ENCODE assay signal across 8 mouse cellular contexts in the genomic region with DNA sequence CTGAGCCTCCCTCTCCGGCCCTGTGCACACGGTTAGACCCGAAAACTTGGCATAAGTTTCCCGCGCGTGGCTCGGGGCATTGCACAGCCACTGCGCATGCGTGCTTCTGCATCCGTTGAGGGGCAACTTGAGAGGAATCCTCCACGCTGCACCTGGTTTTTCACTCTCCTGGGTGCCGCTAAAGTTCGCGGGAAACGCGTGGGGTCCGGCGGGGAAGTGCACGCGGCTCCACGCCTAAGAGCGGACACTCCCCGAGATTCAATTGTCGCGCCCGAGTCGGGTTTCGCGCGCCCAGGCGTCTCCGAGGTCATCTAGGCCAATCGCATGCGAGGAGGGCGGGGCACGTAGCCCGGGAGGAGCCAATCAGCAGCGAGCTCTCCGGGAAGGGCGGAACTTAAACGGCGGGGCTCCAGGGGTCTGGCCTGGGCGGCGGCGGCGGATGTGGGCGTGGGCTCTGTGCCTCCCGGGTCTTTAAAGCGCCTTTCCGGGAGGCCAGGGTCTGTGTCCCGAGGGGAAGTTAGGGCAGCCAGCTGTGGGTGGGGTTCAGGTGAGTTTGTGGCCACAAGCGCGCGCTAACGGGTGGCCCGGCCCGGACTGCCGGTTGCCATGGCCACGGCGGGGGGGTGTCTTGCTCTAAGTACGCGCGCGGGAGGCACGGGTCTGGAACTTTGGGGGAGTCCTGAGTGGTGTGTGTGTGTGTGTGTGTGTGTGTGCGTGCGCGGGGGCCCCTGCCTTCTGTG. TPM values are rescaled to one million over a fixed set of nuclear protein-coding genes. Genes with fewer than 3 reads are reported as not detected.
DNase-seq lines count a peak whose midpoint lies in the region; ATAC-seq lines count a peak whose summit lies in the region.

No protein-coding gene starts in this region.

- peaks cover 46% of the 10 kb centered on the region for H3K4me1 ChIP-seq in intestine, embryonic 14.5 days (replicated peaks; ENCODE audit: control insufficient read depth, insufficient read depth, low read length)

- peak; percentile 90 for ATAC-seq in intestine, embryonic 14.5 days (replicated peaks; ENCODE audit: low FRiP score, low TSS enrichment, low read depth)
- peak; percentile 89 for ATAC-seq in megakaryocyte-erythroid progenitor cell, adult 5-6 weeks (replicated peaks; ENCODE audit: low FRiP score, low TSS enrichment, poor library complexity, severe bottlenecking)

- intact Hi-C loops in left cerebral cortex, postnatal 14 days (cut with DNase I) = no loop called here

- peak overlapping the region; percentile 99 for H3K4me2 ChIP-seq in intestine, embryonic 14.5 days (ENCODE audit: low read length)

- peak; percentile 97 for DNase-seq in adrenal gland, adult 2 months
- DNase-seq in embryo, embryonic 11 days = peak; percentile 99
- DNase-seq in gastrocnemius, postnatal 25 days = peak; percentile 95
- peak; percentile 98 for DNase-seq in intestine, embryonic 14.5 days (ENCODE audit: low spot score)
- peak; percentile 92 to 94 for DNase-seq in left cerebral cortex, postnatal 14 days (ENCODE audit: low spot score in 2 of 2)
- peak; percentile 93 for DNase-seq in right cerebral cortex, postnatal 14 days
- peak; percentile 93 for DNase-seq in urinary bladder, postnatal 25 days (ENCODE audit: low spot score)

- peak overlapping the region; percentile 83 for H3K9ac ChIP-seq in intestine, embryonic 14.5 days (ENCODE audit: low read length)

- no peaks in the 10 kb centered on the region for H3K27me3 ChIP-seq in intestine, embryonic 14.5 days (replicated peaks; ENCODE audit: control insufficient read depth, insufficient read depth, low read length)

- peak overlapping the region; percentile 86 for H3K4me3 ChIP-seq in intestine, embryonic 14.5 days (ENCODE audit: low read depth, low read length)

- H3K27ac ChIP-seq in intestine, embryonic 14.5 days (ENCODE audit: low read depth) = peak overlapping the region; percentile 93

- under 1% methylated on average over 66 of the region's 68 CpGs for WGBS in intestine, embryonic 14.5 days

- H3K9me3 ChIP-seq in intestine, embryonic 14.5 days (ENCODE audit: control insufficient read depth, low read length) = no peaks in the 10 kb centered on the region

- peaks cover 36% of the 10 kb centered on the region for H3K36me3 ChIP-seq in intestine, embryonic 14.5 days (ENCODE audit: control insufficient read depth, insufficient read depth, low read length)

RNA-seq across cellular contexts. Expression of a gene that starts 0.9 kb away (rescaled TPM):
- 1 to 10 TPM; 3.1 to 3.5 TPM for total RNA-seq in adrenal gland, adult 2 months (2021)
- 2.7 and 3.0 TPM in 2 replicates for polyA plus RNA-seq in adrenal gland, adult 2 months (2012; rRNA removed)
- total RNA-seq in gastrocnemius, postnatal 25 days (2021) = 1 to 10 TPM; 2.6 to 2.7 TPM
- 122 and 123 TPM in 2 replicates for polyA plus RNA-seq in intestine, embryonic 14.5 days (2014; fragmentation: Nextera tagmentation; extraction: Ambion mirVana)
- total RNA-seq in left cerebral cortex, postnatal 14 days (2021) = 1 to 10 TPM; 2.1 to 2.8 TPM
- total RNA-seq in megakaryocyte-erythroid progenitor cell, adult 5-6 weeks (2014; fragmentation: Nextera tagmentation) = 151 and 161 TPM in 2 replicates
- total RNA-seq in megakaryocyte-erythroid progenitor cell, adult 5-6 weeks (2017) = 150 and 161 TPM in 2 replicates

RNA-seq across cellular contexts. Expression of a gene that starts 3.9 kb away (rescaled TPM):
- total RNA-seq in adrenal gland, adult 2 months (2021) = not detected
- not detected in 2 replicates for polyA plus RNA-seq in adrenal gland, adult 2 months (2012; rRNA removed)
- total RNA-seq in gastrocnemius, postnatal 25 days (2021) = not detected
- 0.17 TPM in 1 of 2 replicates, not detected in the other for polyA plus RNA-seq in intestine, embryonic 14.5 days (2014; fragmentation: Nextera tagmentation; extraction: Ambion mirVana)
- total RNA-seq in left cerebral cortex, postnatal 14 days (2021) = not detected
- not detected in 2 replicates for total RNA-seq in megakaryocyte-erythroid progenitor cell, adult 5-6 weeks (2014; fragmentation: Nextera tagmentation)
- total RNA-seq in megakaryocyte-erythroid progenitor cell, adult 5-6 weeks (2017) = not detected in 2 replicates

RNA-seq across cellular contexts. Expression of a gene that starts 11.3 kb away (rescaled TPM):
- 100 to 1,000 TPM in 1 of 2 experiments, 10 to 100 TPM in 1; 65.9 to 101 TPM for total RNA-seq in adrenal gland, adult 2 months (2021)
- 43.9 and 51.8 TPM in 2 replicates for polyA plus RNA-seq in adrenal gland, adult 2 months (2012; rRNA removed)
- total RNA-seq in gastrocnemius, postnatal 25 days (2021) = 10 to 100 TPM; 35.3 to 39.1 TPM
- polyA plus RNA-seq in intestine, embryonic 14.5 days (2014; fragmentation: Nextera tagmentation; extraction: Ambion mirVana) = 88.2 and 95.1 TPM in 2 replicates
- total RNA-seq in left cerebral cortex, postnatal 14 days (2021) = 1 to 10 TPM; 4.8 TPM
- 4.8 and 6.8 TPM in 2 replicates for total RNA-seq in megakaryocyte-erythroid progenitor cell, adult 5-6 weeks (2014; fragmentation: Nextera tagmentation)
- 3.7 and 6.1 TPM in 2 replicates for total RNA-seq in megakaryocyte-erythroid progenitor cell, adult 5-6 weeks (2017)

RNA-seq across cellular contexts. Expression of a gene that starts 21.8 kb away (rescaled TPM):
- total RNA-seq in adrenal gland, adult 2 months (2021) = 10 to 100 TPM; 37.6 to 37.8 TPM
- polyA plus RNA-seq in adrenal gland, adult 2 months (2012; rRNA removed) = 53.7 and 56.4 TPM in 2 replicates
- total RNA-seq in gastrocnemius, postnatal 25 days (2021) = 10 to 100 TPM; 21.5 to 22.6 TPM
- 28.4 and 33.5 TPM in 2 replicates for polyA plus RNA-seq in intestine, embryonic 14.5 days (2014; fragmentation: Nextera tagmentation; extraction: Ambion mirVana)
- 10 to 100 TPM; 75.0 to 87.7 TPM for total RNA-seq in left cerebral cortex, postnatal 14 days (2021)
- total RNA-seq in megakaryocyte-erythroid progenitor cell, adult 5-6 weeks (2014; fragmentation: Nextera tagmentation) = 16.0 and 17.3 TPM in 2 replicates
- 11.0 and 14.3 TPM in 2 replicates for total RNA-seq in megakaryocyte-erythroid progenitor cell, adult 5-6 weeks (2017)

RNA-seq across cellular contexts. Expression of a gene that starts 27.4 kb away (rescaled TPM):
- total RNA-seq in adrenal gland, adult 2 months (2021) = 10 to 100 TPM; 22.7 to 29.4 TPM
- polyA plus RNA-seq in adrenal gland, adult 2 months (2012; rRNA removed) = 39.7 and 50.2 TPM in 2 replicates
- 1 to 10 TPM; 2.8 to 3.0 TPM for total RNA-seq in gastrocnemius, postnatal 25 days (2021)
- 7.1 and 11.3 TPM in 2 replicates for polyA plus RNA-seq in intestine, embryonic 14.5 days (2014; fragmentation: Nextera tagmentation; extraction: Ambion mirVana)
- total RNA-seq in left cerebral cortex, postnatal 14 days (2021) = 1 to 10 TPM; 5.5 to 5.9 TPM
- 5.8 and 8.4 TPM in 2 replicates for total RNA-seq in megakaryocyte-erythroid progenitor cell, adult 5-6 weeks (2014; fragmentation: Nextera tagmentation)
- total RNA-seq in megakaryocyte-erythroid progenitor cell, adult 5-6 weeks (2017) = 2.2 and 3.2 TPM in 2 replicates

Comparison
In these comparisons a context has a peak if more than half of its experiments do, and no peak if none do; other contexts are left out.
1. Peak in every context shown above with its lines: DNase-seq, ATAC-seq, H3K4me3 ChIP-seq and H3K27ac ChIP-seq.
2. RNA of a gene that starts 0.9 kb away (total RNA-seq): 150 to 161 TPM in megakaryocyte-erythroid progenitor cell, adult 5-6 weeks; 3.1 to 3.5 TPM in adrenal gland, adult 2 months, 2.1 to 2.8 TPM in left cerebral cortex, postnatal 14 days and 2.6 to 2.7 TPM in gastrocnemius, postnatal 25 days; every median in the first group is over 10 times any median in the second.
3. RNA of a gene that starts 11.3 kb away (total RNA-seq): 65.9 to 101 TPM in adrenal gland, adult 2 months and 35.3 to 39.1 TPM in gastrocnemius, postnatal 25 days; 3.7 to 6.8 TPM in megakaryocyte-erythroid progenitor cell, adult 5-6 weeks and 4.8 TPM in left cerebral cortex, postnatal 14 days; every median in the first group is over 4 times any median in the second.